Mouse (Mus musculus) ES-Bruce4 (cell line): ENCODE measurements around the gene Tgtp1.
"Not testable (repeated sequence)": the region's sequence is repeated elsewhere in the genome, so short reads cannot be mapped to it uniquely, and the experiment has no call there.

Experiments used
- CTCF ChIP-seq: IDR thresholded peaks from one replicate; pipeline ENCODE4 v1.8.1; 2011; ENCODE audit warnings: low read depth, low read length
- POLR2A ChIP-seq: IDR thresholded peaks from one replicate; pipeline ENCODE4 v1.8.1; 2011; ENCODE audit warnings: low read length; ENCODE audit not compliant: insufficient read depth

- not testable (repeated sequence) for TF ChIP-seq CTCF, POLR2A
Measured at GRCm38 (mm10) chr11:49006317-49006716, 12.3 kb upstream of the Tgtp1 start.
